Mouse (Mus musculus): ENCODE measurements around the gene Cdkn3.

Cdkn3 gene

GRCm38 (mm10) chr14:46778756-46779155 lies 18.4 kb downstream of the Cdkn3 start:
- no peak for TF ChIP-seq GATA4 (IDR thresholded peaks at IDR 0.05; ENCODE audit: insufficient replicate concordance, low read length)

- no peak for TF ChIP-seq GATA4 (IDR thresholded peaks at IDR 0.05; ENCODE audit: insufficient replicate concordance, low read length)
Measured at GRCm38 (mm10) chr14:46779217-46779616, 18.9 kb downstream of the Cdkn3 start.

- no peak for TF ChIP-seq GATA4 (IDR thresholded peaks at IDR 0.05; ENCODE audit: insufficient replicate concordance, low read length)
Measured at GRCm38 (mm10) chr14:46781086-46781485, 20.7 kb downstream of the Cdkn3 start.

- TF ChIP-seq GATA4 (IDR thresholded peaks at IDR 0.05; ENCODE audit: insufficient replicate concordance, low read length): no peak
Measured at GRCm38 (mm10) chr14:46782187-46782828, 22.0 kb downstream of the Cdkn3 start.

GRCm38 (mm10) chr14:46783327-46783926 lies 23.1 kb downstream of the Cdkn3 start:
- no peak for TF ChIP-seq GATA4 (IDR thresholded peaks at IDR 0.05; ENCODE audit: insufficient replicate concordance, low read length)

GRCm38 (mm10) chr14:46785247-46785646 lies 24.9 kb downstream of the Cdkn3 start:
- no peak for TF ChIP-seq GATA4 (IDR thresholded peaks at IDR 0.05; ENCODE audit: insufficient replicate concordance, low read length)

- TF ChIP-seq GATA4 (IDR thresholded peaks at IDR 0.05; ENCODE audit: insufficient replicate concordance, low read length): no peak
Measured at GRCm38 (mm10) chr14:46787454-46787786, 27.1 kb downstream of the Cdkn3 start.

GRCm38 (mm10) chr14:46787787-46788504 lies 27.6 kb downstream of the Cdkn3 start, which contains the start of gene Cnih1:
Gene Cnih1 (minus strand): TSS chr14:46788411.
- TF ChIP-seq GATA4 (IDR thresholded peaks at IDR 0.05; ENCODE audit: insufficient replicate concordance, low read length): no peak

- peak; percentile 11; the same call in 1 of the 2 replicates for TF ChIP-seq GATA4 (IDR thresholded peaks at IDR 0.05; ENCODE audit: insufficient replicate concordance, low read length)
Measured at GRCm38 (mm10) chr14:46788505-46788901, 28.2 kb downstream of the Cdkn3 start.

- TF ChIP-seq GATA4 (IDR thresholded peaks at IDR 0.05; ENCODE audit: insufficient replicate concordance, low read length): no peak
Measured at GRCm38 (mm10) chr14:46790303-46790702, 30.0 kb downstream of the Cdkn3 start.

- TF ChIP-seq GATA4 (IDR thresholded peaks at IDR 0.05; ENCODE audit: insufficient replicate concordance, low read length): no peak
Measured at GRCm38 (mm10) chr14:46790723-46791122, 30.4 kb downstream of the Cdkn3 start.

- no peak for TF ChIP-seq GATA4 (IDR thresholded peaks at IDR 0.05; ENCODE audit: insufficient replicate concordance, low read length)
Measured at GRCm38 (mm10) chr14:46794157-46794556, 33.8 kb downstream of the Cdkn3 start.

- TF ChIP-seq GATA4 (IDR thresholded peaks at IDR 0.05; ENCODE audit: insufficient replicate concordance, low read length): no peak
Measured at GRCm38 (mm10) chr14:46800684-46801345, 40.5 kb downstream of the Cdkn3 start.

- TF ChIP-seq GATA4 (IDR thresholded peaks at IDR 0.05; ENCODE audit: insufficient replicate concordance, low read length): no peak
Measured at GRCm38 (mm10) chr14:46803259-46803658, 42.9 kb downstream of the Cdkn3 start.

GRCm38 (mm10) chr14:46803791-46804190 lies 43.5 kb downstream of the Cdkn3 start:
- no peak for TF ChIP-seq GATA4 (IDR thresholded peaks at IDR 0.05; ENCODE audit: insufficient replicate concordance, low read length)

GRCm38 (mm10) chr14:46806186-46806585 lies 45.8 kb downstream of the Cdkn3 start:
- no peak for TF ChIP-seq GATA4 (IDR thresholded peaks at IDR 0.05; ENCODE audit: insufficient replicate concordance, low read length)
